Mouse (Mus musculus): ENCODE results near the gene Golm1. TPM values are rescaled to one million over a fixed set of nuclear protein-coding genes. Genes with fewer than 3 reads are reported as not detected.

Gene Golm1
- polyA plus RNA-seq, 1 experiment from 2014 or later = 40.1 TPM

GRCm38 (mm10) chr13:59679908-59680307, 4.3 kb upstream of the Golm1 start:
- 70% methylated on average over 4 of the region's 4 CpGs for WGBS
- ATAC-seq (ENCODE audit: low FRiP score, low TSS enrichment) = no peak
- Histone ChIP-seq H3K9me3 (ENCODE audit: low read length) (no peaks in the 10 kb centered on the region), H3K9ac (replicated peaks; ENCODE audit: low read length) (no peak overlapping the region), H3K4me3 (ENCODE audit: low read length) (no peak overlapping the region), H3K27me3 (ENCODE audit: insufficient read depth, low read length) (no peaks in the 10 kb centered on the region), H3K4me2 (replicated peaks; ENCODE audit: low read depth, low read length) (no peak overlapping the region), H3K27ac (ENCODE audit: low read length) (no peak overlapping the region), H3K4me1 (ENCODE audit: insufficient read depth, low read length) (no peaks in the 10 kb centered on the region), H3K36me3 (ENCODE audit: insufficient read depth, low read length) (no peaks in the 10 kb centered on the region)

- 39% methylated on average over 4 of the region's 4 CpGs for WGBS
- no peak for ATAC-seq (ENCODE audit: low FRiP score, low TSS enrichment)
- no peak overlapping the region for H3K4me3 ChIP-seq (ENCODE audit: low read length)
- H3K9ac ChIP-seq (replicated peaks; ENCODE audit: low read length) = no peak overlapping the region
- no peak overlapping the region for H3K4me2 ChIP-seq (replicated peaks; ENCODE audit: low read depth, low read length)
- no peaks in the 10 kb centered on the region for H3K36me3 ChIP-seq (ENCODE audit: insufficient read depth, low read length)
- H3K27me3 ChIP-seq (ENCODE audit: insufficient read depth, low read length) = no peaks in the 10 kb centered on the region
- no peak overlapping the region for H3K27ac ChIP-seq (ENCODE audit: low read length)
- peaks cover 4% of the 10 kb centered on the region for H3K4me1 ChIP-seq (ENCODE audit: insufficient read depth, low read length)
- no peaks in the 10 kb centered on the region for H3K9me3 ChIP-seq (ENCODE audit: low read length)
Measured at GRCm38 (mm10) chr13:59679306-59679705, 3.7 kb upstream of the Golm1 start.

GRCm38 (mm10) chr13:59676316-59677229, 962 bp upstream of the Golm1 start:
- Histone ChIP-seq H3K27ac (ENCODE audit: low read length) (no peak overlapping the region), H3K4me3 (ENCODE audit: low read length) (no peak overlapping the region), H3K4me1 (ENCODE audit: insufficient read depth, low read length) (peaks cover 15% of the 10 kb centered on the region), H3K27me3 (ENCODE audit: insufficient read depth, low read length) (no peaks in the 10 kb centered on the region), H3K36me3 (ENCODE audit: insufficient read depth, low read length) (no peaks in the 10 kb centered on the region), H3K4me2 (replicated peaks; ENCODE audit: low read depth, low read length) (no peak overlapping the region), H3K9ac (replicated peaks; ENCODE audit: low read length) (no peak overlapping the region), H3K9me3 (ENCODE audit: low read length) (no peaks in the 10 kb centered on the region)
- WGBS = 69% methylated on average over 12 of the region's 12 CpGs
- no peak for ATAC-seq (ENCODE audit: low FRiP score, low TSS enrichment)

DNA sequence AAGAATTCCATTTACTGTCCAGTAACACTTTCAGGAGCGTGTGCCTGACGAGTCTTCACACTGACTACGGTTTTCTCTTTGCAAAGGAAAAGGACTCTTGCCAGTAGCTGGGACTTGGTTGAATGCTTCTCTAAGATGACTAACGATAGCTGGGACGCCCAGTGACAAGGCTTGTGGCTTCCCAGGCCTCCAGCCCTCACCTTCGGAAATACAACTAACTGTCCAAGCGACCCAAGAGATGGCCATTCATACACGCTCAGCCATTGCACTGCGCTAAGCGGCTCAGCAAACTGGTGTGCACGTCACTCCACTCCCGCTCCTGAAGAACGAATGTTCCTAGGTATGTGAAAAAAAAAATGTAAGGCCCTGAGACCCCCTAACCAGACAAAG, 855 bp downstream of the Golm1 start:
- no peak for ATAC-seq (ENCODE audit: low FRiP score, low TSS enrichment)
- Histone ChIP-seq H3K9ac (replicated peaks; ENCODE audit: low read length) (peak overlapping the region; percentile 63), H3K4me3 (ENCODE audit: low read length) (peak overlapping the region; percentile 68), H3K36me3 (ENCODE audit: insufficient read depth, low read length) (no peaks in the 10 kb centered on the region), H3K4me1 (ENCODE audit: insufficient read depth, low read length) (peaks cover 15% of the 10 kb centered on the region), H3K27me3 (ENCODE audit: insufficient read depth, low read length) (no peaks in the 10 kb centered on the region), H3K9me3 (ENCODE audit: low read length) (no peaks in the 10 kb centered on the region), H3K27ac (ENCODE audit: low read length) (peak overlapping the region; percentile 41), H3K4me2 (replicated peaks; ENCODE audit: low read depth, low read length) (peak overlapping the region; percentile 65)
- 3% methylated on average over 13 of the region's 13 CpGs for WGBS

DNA sequence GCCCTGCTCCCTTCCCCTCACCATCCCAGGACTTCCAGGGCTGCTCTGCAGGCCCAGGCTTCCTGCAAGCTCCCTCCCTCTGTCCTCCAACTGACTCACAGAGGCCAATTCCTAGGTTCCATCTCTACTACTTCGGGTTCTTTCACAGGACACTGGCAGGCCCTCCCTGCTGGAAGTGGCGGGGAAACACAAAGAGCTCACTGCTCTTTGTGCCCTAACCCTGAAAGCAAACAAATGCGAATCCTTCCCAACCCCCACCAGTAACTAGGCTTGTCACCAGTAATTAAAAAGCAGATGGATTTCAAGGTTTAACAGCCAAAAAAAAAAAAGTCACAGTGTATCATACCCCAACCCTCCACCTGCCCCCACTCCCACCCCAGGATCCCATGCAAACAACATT, 1.4 kb downstream of the Golm1 start:
- peaks cover 15% of the 10 kb centered on the region for H3K4me1 ChIP-seq (ENCODE audit: insufficient read depth, low read length)
- H3K36me3 ChIP-seq (ENCODE audit: insufficient read depth, low read length) = no peaks in the 10 kb centered on the region
- no peak overlapping the region; the same call in 1 of the 2 replicates for H3K9ac ChIP-seq (replicated peaks; ENCODE audit: low read length)
- H3K9me3 ChIP-seq (ENCODE audit: low read length) = no peaks in the 10 kb centered on the region
- no peak overlapping the region for H3K27ac ChIP-seq (ENCODE audit: low read length)
- 8% methylated on average over 3 of the region's 3 CpGs for WGBS
- no peaks in the 10 kb centered on the region for H3K27me3 ChIP-seq (ENCODE audit: insufficient read depth, low read length)
- no peak for ATAC-seq (ENCODE audit: low FRiP score, low TSS enrichment)
- H3K4me2 ChIP-seq (replicated peaks; ENCODE audit: low read depth, low read length) = peak overlapping the region; percentile 65
- H3K4me3 ChIP-seq (ENCODE audit: low read length) = peak overlapping the region; percentile 68

GRCm38 (mm10) chr13:59673597-59673996, 2.0 kb downstream of the Golm1 start:
- Histone ChIP-seq H3K9ac (replicated peaks; ENCODE audit: low read length) (no peak overlapping the region), H3K4me2 (replicated peaks; ENCODE audit: low read depth, low read length) (no peak overlapping the region), H3K27ac (ENCODE audit: low read length) (no peak overlapping the region), H3K9me3 (ENCODE audit: low read length) (no peaks in the 10 kb centered on the region), H3K4me1 (ENCODE audit: insufficient read depth, low read length) (peaks cover 20% of the 10 kb centered on the region), H3K36me3 (ENCODE audit: insufficient read depth, low read length) (no peaks in the 10 kb centered on the region), H3K27me3 (ENCODE audit: insufficient read depth, low read length) (no peaks in the 10 kb centered on the region), H3K4me3 (ENCODE audit: low read length) (no peak overlapping the region)
- ATAC-seq (ENCODE audit: low FRiP score, low TSS enrichment) = no peak
- WGBS = 58% methylated on average over 7 of the region's 7 CpGs

- WGBS = 77% methylated on average over 6 of the region's 6 CpGs
- H3K4me1 ChIP-seq (ENCODE audit: insufficient read depth, low read length) = peaks cover 24% of the 10 kb centered on the region
- H3K27ac ChIP-seq (ENCODE audit: low read length) = no peak overlapping the region
- no peaks in the 10 kb centered on the region for H3K36me3 ChIP-seq (ENCODE audit: insufficient read depth, low read length)
- H3K9me3 ChIP-seq (ENCODE audit: low read length) = no peaks in the 10 kb centered on the region
- H3K27me3 ChIP-seq (ENCODE audit: insufficient read depth, low read length) = no peaks in the 10 kb centered on the region
- no peak overlapping the region for H3K9ac ChIP-seq (replicated peaks; ENCODE audit: low read length)
- ATAC-seq (ENCODE audit: low FRiP score, low TSS enrichment) = no peak
- H3K4me2 ChIP-seq (replicated peaks; ENCODE audit: low read depth, low read length) = no peak overlapping the region
- no peak overlapping the region for H3K4me3 ChIP-seq (ENCODE audit: low read length)
Measured at GRCm38 (mm10) chr13:59672248-59672647, 3.4 kb downstream of the Golm1 start.

GRCm38 (mm10) chr13:59671521-59671920, 4.1 kb downstream of the Golm1 start:
- H3K36me3 ChIP-seq (ENCODE audit: insufficient read depth, low read length) = no peaks in the 10 kb centered on the region
- 80% methylated on average over 2 of the region's 2 CpGs for WGBS
- ATAC-seq (ENCODE audit: low FRiP score, low TSS enrichment) = no peak

DNA sequence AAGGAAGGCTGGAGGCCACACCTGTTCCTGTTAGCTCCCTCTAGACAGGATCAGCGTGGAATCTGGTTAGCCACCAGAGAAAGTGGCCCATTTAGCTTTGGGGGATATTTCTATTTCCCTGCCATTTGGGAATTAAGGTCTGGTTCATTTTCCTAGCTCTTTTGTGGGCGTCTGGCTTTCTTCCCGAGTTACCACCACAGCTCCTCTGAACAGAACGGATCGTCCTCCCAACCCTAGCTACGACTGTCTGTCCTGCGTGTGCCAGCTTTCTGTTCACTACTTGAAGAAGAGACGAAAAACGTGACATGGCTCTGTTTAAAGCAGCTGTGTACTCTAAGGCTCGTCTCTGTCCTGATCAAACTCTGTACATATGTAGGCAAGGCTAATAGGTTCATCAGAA, 5.7 kb downstream of the Golm1 start:
- H3K27ac ChIP-seq (ENCODE audit: low read length) = no peak overlapping the region
- no peaks in the 10 kb centered on the region for H3K9me3 ChIP-seq (ENCODE audit: low read length)
- ATAC-seq (ENCODE audit: low FRiP score, low TSS enrichment) = no peak
- H3K27me3 ChIP-seq (ENCODE audit: insufficient read depth, low read length) = no peaks in the 10 kb centered on the region
- peaks cover 24% of the 10 kb centered on the region for H3K4me1 ChIP-seq (ENCODE audit: insufficient read depth, low read length)
- no peak overlapping the region for H3K4me3 ChIP-seq (ENCODE audit: low read length)
- WGBS = 90% methylated on average over 10 of the region's 10 CpGs
- peaks cover 4% of the 10 kb centered on the region; the same call in 1 of the 2 replicates for H3K36me3 ChIP-seq (ENCODE audit: insufficient read depth, low read length)
- H3K9ac ChIP-seq (replicated peaks; ENCODE audit: low read length) = no peak overlapping the region
- H3K4me2 ChIP-seq (replicated peaks; ENCODE audit: low read depth, low read length) = no peak overlapping the region

More at GRCm38 (mm10) chr13:59671521-59671920, 4.1 kb downstream of the Golm1 start:
- Histone ChIP-seq H3K9me3 (ENCODE audit: low read length) (no peaks in the 10 kb centered on the region), H3K27me3 (ENCODE audit: insufficient read depth, low read length) (no peaks in the 10 kb centered on the region), H3K4me1 (ENCODE audit: insufficient read depth, low read length) (peaks cover 24% of the 10 kb centered on the region), H3K27ac (ENCODE audit: low read length) (no peak overlapping the region), H3K4me2 (replicated peaks; ENCODE audit: low read depth, low read length) (no peak overlapping the region), H3K9ac (replicated peaks; ENCODE audit: low read length) (no peak overlapping the region), H3K4me3 (ENCODE audit: low read length) (no peak overlapping the region)

DNA sequence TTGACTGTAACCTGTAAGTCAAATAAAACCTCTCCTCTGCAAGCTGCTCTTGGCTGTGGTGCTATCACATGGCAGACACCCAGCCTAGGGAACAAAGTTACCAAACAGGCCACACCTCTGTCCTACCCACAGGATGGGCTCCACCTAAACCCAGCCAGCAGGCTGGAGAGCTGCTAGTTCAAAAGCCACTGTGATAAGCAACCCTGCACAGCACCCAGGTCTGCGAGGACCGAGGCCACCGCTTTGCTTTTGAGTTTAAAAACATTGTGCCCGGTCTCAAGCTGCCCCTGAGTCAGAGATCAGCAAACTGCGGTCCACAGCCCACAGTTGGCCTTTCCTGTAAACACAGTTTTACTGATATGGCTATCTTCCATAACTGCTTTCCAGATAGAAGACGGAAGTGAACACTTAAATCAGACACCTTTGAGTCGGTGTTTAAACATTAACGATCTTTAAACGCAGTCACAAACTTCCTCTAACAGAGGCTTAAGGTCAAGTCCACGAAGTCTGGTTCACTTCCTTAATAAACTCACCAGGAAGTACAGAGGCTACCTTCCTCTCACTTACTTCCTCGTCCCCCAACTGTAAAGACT, 7.0 kb downstream of the Golm1 start:
- no peak overlapping the region for H3K4me2 ChIP-seq (replicated peaks; ENCODE audit: low read depth, low read length)
- no peak overlapping the region for H3K4me3 ChIP-seq (ENCODE audit: low read length)
- ATAC-seq (ENCODE audit: low FRiP score, low TSS enrichment) = peak; percentile 43; the same call in 1 of the 2 replicates
- WGBS = 36% methylated on average over 11 of the region's 11 CpGs
- no peak overlapping the region for H3K9ac ChIP-seq (replicated peaks; ENCODE audit: low read length)
- H3K9me3 ChIP-seq (ENCODE audit: low read length) = no peaks in the 10 kb centered on the region
- H3K27me3 ChIP-seq (ENCODE audit: insufficient read depth, low read length) = no peaks in the 10 kb centered on the region
- peak overlapping the region; percentile 71 for H3K27ac ChIP-seq (ENCODE audit: low read length)
- H3K36me3 ChIP-seq (ENCODE audit: insufficient read depth, low read length) = peaks cover 5% of the 10 kb centered on the region; the same call in 1 of the 2 replicates
- peaks cover 14% of the 10 kb centered on the region for H3K4me1 ChIP-seq (ENCODE audit: insufficient read depth, low read length)
